Mouse (Mus musculus) urinary bladder, adult 2 months (tissue): ENCODE measurements at regions not wholly inside any gene's neighbourhood (a gene's known extent, or its start where the extent isn't known, plus 50 kb on each side); places are given as distances from the start of the nearest gene placed in this dataset.

Source experiments
- DNase-seq: peaks from one replicate; pipeline ENCODE4 v3.0.0; 2022; ENCODE audit warnings: low spot score

- DNase-seq: no peak
Measured at GRCm38 (mm10) chr13:107177595-107177994, 155.7 kb upstream of the Kif2a start.

GRCm38 (mm10) chr13:107175891-107176290 lies 154.0 kb upstream of the Kif2a start:
- no peak for DNase-seq

- peak; percentile 23 for DNase-seq
Measured at GRCm38 (mm10) chr13:107168599-107169149, 146.7 kb upstream of the Kif2a start.

- DNase-seq: no peak
Measured at GRCm38 (mm10) chr13:107167856-107168598, 146.1 kb upstream of the Kif2a start.

- DNase-seq: no peak
Measured at GRCm38 (mm10) chr13:107151548-107151947, 129.6 kb upstream of the Kif2a start.

- no peak for DNase-seq
Measured at GRCm38 (mm10) chr13:107141209-107141608, 119.3 kb upstream of the Kif2a start.

- no peak for DNase-seq
Measured at GRCm38 (mm10) chr13:107134125-107134524, 112.2 kb upstream of the Kif2a start.

- DNase-seq: no peak
Measured at GRCm38 (mm10) chr13:107126636-107127035, 104.7 kb upstream of the Kif2a start.

- no peak for DNase-seq
Measured at GRCm38 (mm10) chr13:107124130-107124668, 102.3 kb upstream of the Kif2a start.

- DNase-seq: peak; percentile 51
Measured at GRCm38 (mm10) chr13:107113949-107114690, 92.2 kb upstream of the Kif2a start.

- DNase-seq: no peak
Measured at GRCm38 (mm10) chr13:107108045-107108444, 86.1 kb upstream of the Kif2a start.

- no peak for DNase-seq
Measured at GRCm38 (mm10) chr13:107107572-107107971, 85.6 kb upstream of the Kif2a start.

GRCm38 (mm10) chr13:107105510-107105909 lies 83.6 kb upstream of the Kif2a start:
- DNase-seq: no peak

- DNase-seq: peak; percentile 73
Measured at GRCm38 (mm10) chr13:107101598-107101997, 79.7 kb upstream of the Kif2a start.

- DNase-seq: no peak
Measured at GRCm38 (mm10) chr13:107100852-107101325, 79.0 kb upstream of the Kif2a start.

GRCm38 (mm10) chr13:107100116-107100515 lies 78.2 kb upstream of the Kif2a start:
- DNase-seq: no peak

- no peak for DNase-seq
Measured at GRCm38 (mm10) chr13:107097005-107097404, 75.1 kb upstream of the Kif2a start.

- DNase-seq: no peak
Measured at GRCm38 (mm10) chr13:107094976-107095716, 73.2 kb upstream of the Kif2a start.

GRCm38 (mm10) chr13:107094487-107094886 lies 72.6 kb upstream of the Kif2a start:
- DNase-seq: no peak

GRCm38 (mm10) chr13:107093683-107094082 lies 71.8 kb upstream of the Kif2a start:
- no peak for DNase-seq

- no peak for DNase-seq
Measured at GRCm38 (mm10) chr13:107088198-107088597, 66.3 kb upstream of the Kif2a start.

- DNase-seq: no peak
Measured at GRCm38 (mm10) chr13:107087355-107087754, 65.4 kb upstream of the Kif2a start.
